8 mouse cellular contexts compared by ENCODE assay signal in the genomic region with DNA sequence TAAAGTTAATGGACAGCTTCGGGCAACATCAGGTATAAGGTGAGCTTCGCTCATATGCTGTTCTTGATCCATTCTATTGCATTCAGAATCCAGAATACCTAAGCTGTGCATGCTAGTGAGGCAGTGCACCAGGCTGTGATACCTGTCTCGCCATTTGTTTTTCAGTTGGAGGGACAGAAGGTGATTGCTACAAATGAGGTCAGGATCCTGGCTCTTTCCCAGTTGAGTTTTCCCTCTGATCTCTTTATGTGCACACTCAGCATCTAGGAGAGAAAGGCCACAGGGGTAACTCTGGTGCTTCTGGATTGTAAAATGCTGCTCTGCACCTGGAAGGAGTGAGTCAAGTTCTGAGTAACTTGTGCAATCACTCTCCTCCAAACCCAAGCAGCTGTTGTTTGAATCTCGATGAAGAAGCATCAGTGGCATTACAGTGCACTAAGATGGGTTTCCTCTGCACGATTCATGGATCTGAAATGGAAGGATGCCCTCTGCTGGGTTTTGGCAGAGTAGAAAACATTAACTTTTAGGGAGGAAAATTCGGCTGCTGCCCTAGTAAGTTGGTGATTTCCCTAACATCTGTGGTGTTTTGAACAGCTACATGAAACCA.
DNase-seq lines count a peak whose midpoint lies in the region; ATAC-seq lines count a peak whose summit lies in the region.

No protein-coding gene starts in this region.

- ATAC-seq in monocyte, adult 5-6 weeks (replicated peaks; ENCODE audit: insufficient number of reproducible peaks, low FRiP score, low TSS enrichment, poor library complexity, severe bottlenecking): no peak
- ATAC-seq in megakaryocyte-erythroid progenitor cell, adult 5-6 weeks (replicated peaks; ENCODE audit: low FRiP score, low TSS enrichment, poor library complexity, severe bottlenecking): no peak

- intact Hi-C loops in heart, postnatal 10 days (cut with DNase I): loop anchor here (10.0 kb wide), 2 partner anchors 358 to 588 kb away; no protein-coding TSS in a partner anchor
- intact Hi-C loops in left cerebral cortex, postnatal 25 days (cut with DNase I): loop anchor here (10.0 kb wide), 4 partner anchors 98 to 578 kb away; partner anchors contain the start of gene Atp8a1

- peak; percentile 9 to 27 for DNase-seq in heart, postnatal 10 days
- no peak for DNase-seq in heart, adult 11 months
- DNase-seq in brain, adult 2 months (ENCODE audit: low read depth, low spot score): peak; percentile 88
- DNase-seq in embryo, embryonic 10.5 days (ENCODE audit: low spot score): peak; percentile 23
- DNase-seq in left cerebral cortex, postnatal 25 days (ENCODE audit: low spot score in 2 of 2): peak; percentile 60 to 81
- DNase-seq in natural killer cell, adult 2 months (ENCODE audit: low spot score in 2 of 2): no peak

Comparison
In these comparisons a context has a peak if more than half of its experiments do, and no peak if none do; other contexts are left out.
1. DNase-seq: peak in heart, postnatal 10 days (2 of 2), brain, adult 2 months (single experiment), embryo, embryonic 10.5 days (single experiment) and left cerebral cortex, postnatal 25 days (2 of 2); none in heart, adult 11 months (single experiment) and natural killer cell, adult 2 months (0 of 2).